Mouse (Mus musculus): ENCODE measurements around the gene Ttf2. TPM values are rescaled to one million over a fixed set of nuclear protein-coding genes. Genes with fewer than 3 reads are reported as not detected.

The Ttf2 gene
- total and polyA plus RNA-seq, 3 experiments = 1.6 to 2.0 (median 1.8) TPM

DNA sequence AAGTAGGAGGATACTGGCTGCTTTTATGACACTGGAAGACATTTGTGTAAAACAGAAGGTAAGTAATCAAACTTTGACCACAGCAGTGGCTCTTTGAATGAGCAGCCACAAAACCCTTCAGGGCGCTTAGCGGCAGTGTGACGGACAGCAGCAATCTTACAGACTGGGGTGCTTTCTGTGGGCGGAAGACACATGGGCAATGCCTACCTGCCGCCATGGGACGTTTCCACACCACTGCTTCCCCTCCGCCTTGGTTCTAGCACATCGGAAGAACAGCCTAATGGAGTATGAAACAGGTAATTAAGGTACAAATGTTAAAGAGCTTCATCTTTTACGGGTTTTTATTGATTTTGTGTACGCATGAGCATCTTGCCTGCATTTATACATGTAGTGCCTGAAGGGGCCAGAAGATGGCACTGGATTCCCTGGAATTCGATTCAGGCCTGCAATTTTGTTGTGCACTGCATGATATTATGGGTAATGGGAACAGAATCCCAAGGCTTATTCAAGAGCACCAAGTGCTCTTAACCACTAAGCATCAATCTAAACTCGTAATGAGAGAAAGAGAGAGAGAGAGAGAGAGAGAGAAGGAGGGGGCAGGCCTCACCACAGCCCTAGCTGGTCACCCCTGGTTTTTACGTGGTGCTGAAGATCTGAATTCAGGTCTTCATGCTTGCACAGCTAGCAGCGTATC, 5.5 kb downstream of the Ttf2 start:
- TF ChIP-seq EP300 (IDR thresholded peaks at IDR 0.05; ENCODE audit: insufficient read depth, low read depth, low read length) (no peak), CTCF (IDR thresholded peaks at IDR 0.05) (peak; percentile 80)
- Histone ChIP-seq H3K4me1 (ENCODE audit: control insufficient read depth, insufficient read depth, low read length) (no peaks in the 10 kb centered on the region), H3K36me3 (ENCODE audit: control insufficient read depth, insufficient read depth, low read length) (no peaks in the 10 kb centered on the region), H3K79me2 (replicated peaks; ENCODE audit: control insufficient read depth, insufficient read depth, low read length) (no peaks in the 10 kb centered on the region), H3K27ac (no peak overlapping the region), H3K27me3 (ENCODE audit: control insufficient read depth, insufficient read depth, low read length) (no peaks in the 10 kb centered on the region), H3K4me3 (no peak overlapping the region), H3K9ac (ENCODE audit: low read depth, low read length) (no peak overlapping the region)
- intact Hi-C loops (cut with DNase I) = no loop called here
- DNase-seq = peak in 1 of 2 experiments; percentile 46
- 84% methylated on average over 14 of the region's 14 CpGs for WGBS

DNA sequence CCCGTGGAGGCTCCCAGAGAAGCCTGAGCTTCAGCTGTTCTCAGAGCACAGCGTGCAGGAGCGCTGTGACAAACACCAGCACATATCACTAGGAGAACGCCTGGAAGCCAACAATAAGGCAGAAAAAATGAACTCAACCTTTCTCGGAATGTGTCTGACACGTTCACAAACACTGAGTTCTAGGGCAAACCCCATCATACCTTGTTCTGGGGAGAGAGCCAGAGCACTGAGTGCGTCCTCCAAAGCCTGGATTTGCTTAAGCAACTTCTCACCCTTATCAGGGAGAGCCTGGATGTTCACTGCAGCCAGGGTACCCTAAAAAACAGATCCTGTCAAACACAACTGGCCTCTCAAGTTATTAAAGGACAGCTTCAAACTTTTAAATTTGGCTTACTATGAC, 8.0 kb downstream of the Ttf2 start:
- 67% methylated on average over 7 of the region's 7 CpGs for WGBS
- Histone ChIP-seq H3K4me3 (no peak overlapping the region), H3K79me2 (replicated peaks; ENCODE audit: control insufficient read depth, insufficient read depth, low read length) (no peaks in the 10 kb centered on the region), H3K4me1 (ENCODE audit: control insufficient read depth, insufficient read depth, low read length) (no peaks in the 10 kb centered on the region), H3K27me3 (ENCODE audit: control insufficient read depth, insufficient read depth, low read length) (no peaks in the 10 kb centered on the region), H3K36me3 (ENCODE audit: control insufficient read depth, insufficient read depth, low read length) (no peaks in the 10 kb centered on the region), H3K9ac (ENCODE audit: low read depth, low read length) (no peak overlapping the region), H3K27ac (no peak overlapping the region)
- intact Hi-C loops (cut with DNase I) = no loop called here
- no peak for DNase-seq
- TF ChIP-seq EP300 (IDR thresholded peaks at IDR 0.05; ENCODE audit: insufficient read depth, low read depth, low read length) (no peak), CTCF (IDR thresholded peaks at IDR 0.05) (no peak), POLR2A (IDR thresholded peaks at IDR 0.05; ENCODE audit: insufficient read depth, low read depth, low read length) (no peak)

DNA sequence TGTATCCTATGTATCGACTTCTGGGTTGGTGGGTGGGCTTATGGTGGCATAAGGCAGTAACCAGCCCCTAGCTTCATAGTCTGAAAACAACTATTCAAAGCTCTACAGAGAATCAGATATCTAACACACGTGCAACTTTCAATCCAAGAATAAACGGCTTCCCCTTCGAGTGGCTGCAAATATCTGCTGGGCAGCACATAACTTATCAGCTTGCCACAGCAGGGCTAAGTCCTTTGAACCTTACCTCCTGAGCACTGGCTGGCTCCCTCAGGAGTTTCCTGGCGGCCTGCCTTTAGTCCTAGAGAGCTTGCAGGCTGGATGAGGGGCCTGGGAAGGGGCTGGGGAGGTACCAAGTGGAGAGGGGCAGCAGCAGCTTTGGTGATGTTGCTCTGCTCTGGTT, 8.5 kb downstream of the Ttf2 start:
- Histone ChIP-seq H3K9ac (ENCODE audit: low read depth, low read length) (no peak overlapping the region), H3K27ac (no peak overlapping the region), H3K27me3 (ENCODE audit: control insufficient read depth, insufficient read depth, low read length) (no peaks in the 10 kb centered on the region), H3K79me2 (replicated peaks; ENCODE audit: control insufficient read depth, insufficient read depth, low read length) (no peaks in the 10 kb centered on the region), H3K4me3 (no peak overlapping the region), H3K4me1 (ENCODE audit: control insufficient read depth, insufficient read depth, low read length) (no peaks in the 10 kb centered on the region), H3K36me3 (ENCODE audit: control insufficient read depth, insufficient read depth, low read length) (no peaks in the 10 kb centered on the region)
- no peak for DNase-seq
- TF ChIP-seq POLR2A (IDR thresholded peaks at IDR 0.05; ENCODE audit: insufficient read depth, low read depth, low read length) = no peak
- TF ChIP-seq CTCF (IDR thresholded peaks at IDR 0.05) = no peak
- no peak for TF ChIP-seq EP300 (IDR thresholded peaks at IDR 0.05; ENCODE audit: insufficient read depth, low read depth, low read length)
- 38% methylated on average over 5 of the region's 5 CpGs for WGBS
- intact Hi-C loops (cut with DNase I) = no loop called here

DNA sequence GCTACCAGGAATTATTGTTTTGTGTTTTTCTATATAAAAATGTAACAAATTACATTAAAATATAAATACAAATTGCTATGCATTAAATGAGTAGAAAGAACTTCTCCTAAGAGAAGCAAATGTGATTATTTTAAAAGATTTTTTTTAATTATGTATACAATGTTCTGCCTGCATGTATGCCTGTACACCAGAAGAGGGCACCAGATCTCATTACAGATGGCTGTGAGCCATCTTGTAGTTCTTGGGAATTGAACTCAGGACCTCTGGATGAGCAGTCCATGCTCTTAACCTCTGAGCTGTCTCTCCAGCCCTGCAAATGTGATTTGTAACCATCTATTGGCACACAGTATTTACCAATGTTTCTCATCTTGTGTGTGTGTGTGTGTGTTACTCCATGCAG, 14.8 kb downstream of the Ttf2 start:
- no peak overlapping the region for H3K4me3 ChIP-seq
- DNase-seq = no peak
- H3K9ac ChIP-seq (ENCODE audit: low read depth, low read length) = no peak overlapping the region
- TF ChIP-seq EP300 (IDR thresholded peaks at IDR 0.05; ENCODE audit: insufficient read depth, low read depth, low read length) (no peak), POLR2A (IDR thresholded peaks at IDR 0.05; ENCODE audit: insufficient read depth, low read depth, low read length) (no peak), CTCF (IDR thresholded peaks at IDR 0.05) (peak; percentile 56)
- intact Hi-C loops (cut with DNase I) = no loop called here
- no peaks in the 10 kb centered on the region for H3K79me2 ChIP-seq (replicated peaks; ENCODE audit: control insufficient read depth, insufficient read depth, low read length)
- no peaks in the 10 kb centered on the region for H3K4me1 ChIP-seq (ENCODE audit: control insufficient read depth, insufficient read depth, low read length)
- no peak overlapping the region for H3K27ac ChIP-seq
- no peaks in the 10 kb centered on the region for H3K36me3 ChIP-seq (ENCODE audit: control insufficient read depth, insufficient read depth, low read length)
- H3K27me3 ChIP-seq (ENCODE audit: control insufficient read depth, insufficient read depth, low read length) = no peaks in the 10 kb centered on the region

DNA sequence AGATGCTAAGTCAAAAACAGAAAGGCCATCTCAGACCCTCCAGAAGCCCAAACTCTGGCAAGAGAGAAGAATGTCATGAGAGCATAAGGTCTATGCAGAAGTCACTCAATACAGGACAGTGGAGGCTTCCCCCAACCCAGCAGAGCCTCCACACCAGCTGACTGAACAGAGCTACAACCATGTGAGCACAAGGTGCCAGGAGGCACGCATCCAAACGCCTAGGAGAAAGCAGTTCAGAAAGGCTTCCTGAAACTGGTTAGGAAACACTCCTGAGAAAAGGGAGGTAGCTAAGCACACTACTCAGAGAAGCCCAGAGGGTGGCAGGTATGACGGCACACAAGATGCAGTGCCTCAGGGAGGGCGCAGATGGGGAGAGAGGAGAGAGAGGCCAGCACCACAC, 17.9 kb downstream of the Ttf2 start:
- DNase-seq = peak in 1 of 2 experiments; percentile 15
- no peaks in the 10 kb centered on the region for H3K27me3 ChIP-seq (ENCODE audit: control insufficient read depth, insufficient read depth, low read length)
- intact Hi-C loops (cut with DNase I) = no loop called here
- no peak for TF ChIP-seq CTCF (IDR thresholded peaks at IDR 0.05)
- no peak for TF ChIP-seq POLR2A (IDR thresholded peaks at IDR 0.05; ENCODE audit: insufficient read depth, low read depth, low read length)
- no peak for TF ChIP-seq EP300 (IDR thresholded peaks at IDR 0.05; ENCODE audit: insufficient read depth, low read depth, low read length)
- 83% methylated on average over 4 of the region's 4 CpGs for WGBS
- no peak overlapping the region for H3K27ac ChIP-seq
- no peak overlapping the region for H3K4me3 ChIP-seq
- H3K9ac ChIP-seq (ENCODE audit: low read depth, low read length) = no peak overlapping the region
- no peaks in the 10 kb centered on the region for H3K79me2 ChIP-seq (replicated peaks; ENCODE audit: control insufficient read depth, insufficient read depth, low read length)
- H3K4me1 ChIP-seq (ENCODE audit: control insufficient read depth, insufficient read depth, low read length) = no peaks in the 10 kb centered on the region
- H3K36me3 ChIP-seq (ENCODE audit: control insufficient read depth, insufficient read depth, low read length) = no peaks in the 10 kb centered on the region

DNA sequence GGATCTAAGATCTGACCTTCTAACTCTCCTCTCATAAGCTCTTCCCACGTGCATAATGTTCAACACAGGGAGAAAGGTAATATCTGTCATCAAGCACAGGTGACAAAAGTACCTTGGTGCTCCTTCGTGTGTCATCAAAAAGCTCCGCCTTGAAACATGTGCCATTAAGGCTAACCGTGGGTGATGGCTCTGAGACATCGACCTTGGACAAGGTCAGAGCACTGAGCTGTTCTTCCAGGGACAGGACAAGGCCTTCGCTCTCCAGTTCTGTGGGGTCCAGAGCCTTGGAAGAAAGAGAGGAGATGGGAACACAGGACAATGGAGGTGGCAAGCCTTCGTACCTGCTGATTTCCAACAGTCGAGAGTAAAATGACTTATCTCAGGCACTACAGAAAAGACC, 22.2 kb downstream of the Ttf2 start:
- Histone ChIP-seq H3K4me1 (ENCODE audit: control insufficient read depth, insufficient read depth, low read length) (no peaks in the 10 kb centered on the region), H3K36me3 (ENCODE audit: control insufficient read depth, insufficient read depth, low read length) (no peaks in the 10 kb centered on the region)
- WGBS = 83% methylated on average over 8 of the region's 8 CpGs

More for the DNA sequence above, 22.2 kb downstream of the Ttf2 start:
- no peak for DNase-seq
- TF ChIP-seq EP300 (IDR thresholded peaks at IDR 0.05; ENCODE audit: insufficient read depth, low read depth, low read length) (no peak), POLR2A (IDR thresholded peaks at IDR 0.05; ENCODE audit: insufficient read depth, low read depth, low read length) (no peak), CTCF (IDR thresholded peaks at IDR 0.05) (no peak)
- Histone ChIP-seq H3K27me3 (ENCODE audit: control insufficient read depth, insufficient read depth, low read length) (no peaks in the 10 kb centered on the region), H3K27ac (no peak overlapping the region), H3K9ac (ENCODE audit: low read depth, low read length) (no peak overlapping the region), H3K4me3 (no peak overlapping the region), H3K79me2 (replicated peaks; ENCODE audit: control insufficient read depth, insufficient read depth, low read length) (no peaks in the 10 kb centered on the region)
- intact Hi-C loops (cut with DNase I) = no loop called here

All from heart, adult 2 months (tissue).